Mouse (Mus musculus): ENCODE data around the gene Ghr. TPM values are rescaled to one million over a fixed set of nuclear protein-coding genes. Genes with fewer than 3 reads are reported as not detected.

Ghr gene
- polyA plus RNA-seq (2017; shearing (Covaris generic)), result not detected

DNA sequence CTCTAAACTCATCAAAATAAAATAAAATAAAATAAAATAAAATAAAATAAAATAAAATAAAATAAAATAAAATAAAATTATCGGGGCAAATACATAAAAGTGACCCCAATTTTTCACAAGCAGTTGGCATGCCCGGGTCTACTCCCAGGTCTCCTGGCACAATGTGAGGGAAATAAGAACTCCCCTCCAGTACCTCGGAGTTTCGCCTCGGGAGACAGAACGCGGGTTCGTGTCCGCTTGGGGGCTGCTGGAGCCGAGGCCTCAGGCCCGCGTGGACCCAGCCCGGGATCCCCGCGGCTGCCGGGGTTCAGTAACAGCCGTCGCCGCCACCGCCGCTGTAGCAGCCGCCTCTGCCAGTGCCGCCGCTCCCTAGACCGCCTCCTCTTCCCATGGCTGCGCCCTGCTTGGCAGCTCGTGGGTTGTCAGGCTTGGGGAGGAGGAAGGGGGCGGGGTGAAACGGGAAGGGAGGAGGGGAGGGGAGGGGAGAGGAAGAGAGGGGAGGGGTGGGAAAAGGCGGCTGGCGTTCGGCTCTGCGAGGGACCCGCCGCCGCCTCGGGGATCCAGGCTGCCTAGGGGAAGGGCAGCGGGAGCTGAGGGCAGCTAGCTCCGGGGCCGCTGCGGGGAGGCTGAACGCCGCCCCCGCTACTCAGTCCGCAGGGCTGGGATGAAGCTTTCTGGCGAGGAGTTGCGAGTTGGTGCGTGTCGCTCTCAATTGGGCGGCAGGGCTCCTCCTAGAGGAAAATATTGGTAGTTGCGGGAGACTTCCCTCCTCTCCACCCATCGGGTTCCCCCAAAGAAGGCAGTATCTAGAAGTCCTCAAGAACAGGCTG, at the start of gene Ghr:
Gene Ghr, minus strand, starts transcription at position 686 of the 830 bp plus-strand sequence.

DNA sequence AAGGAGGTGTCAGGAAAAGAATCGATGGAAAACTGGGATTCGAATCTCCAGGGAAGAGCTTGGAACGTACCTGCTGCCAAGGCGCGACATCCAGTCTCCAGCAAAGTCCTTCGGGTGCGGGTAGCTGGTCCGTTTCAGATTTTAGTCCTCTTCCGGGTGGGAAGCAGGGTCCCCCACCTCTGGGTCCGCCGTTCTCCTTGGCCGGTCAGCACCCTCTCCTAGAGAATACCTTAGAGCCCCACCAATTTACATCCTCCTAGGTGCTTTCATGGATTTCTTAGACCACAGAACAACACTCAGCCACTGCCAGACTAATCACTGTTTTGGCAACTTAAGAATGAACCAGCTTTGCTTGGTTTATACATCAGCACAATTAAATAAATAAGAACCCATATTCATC, 279.9 kb downstream of the Ghr start, which contains the start of gene Ccdc152:
Gene Ccdc152, minus strand, starts transcription at position 101 of the 400 bp plus-strand sequence.

DNA sequence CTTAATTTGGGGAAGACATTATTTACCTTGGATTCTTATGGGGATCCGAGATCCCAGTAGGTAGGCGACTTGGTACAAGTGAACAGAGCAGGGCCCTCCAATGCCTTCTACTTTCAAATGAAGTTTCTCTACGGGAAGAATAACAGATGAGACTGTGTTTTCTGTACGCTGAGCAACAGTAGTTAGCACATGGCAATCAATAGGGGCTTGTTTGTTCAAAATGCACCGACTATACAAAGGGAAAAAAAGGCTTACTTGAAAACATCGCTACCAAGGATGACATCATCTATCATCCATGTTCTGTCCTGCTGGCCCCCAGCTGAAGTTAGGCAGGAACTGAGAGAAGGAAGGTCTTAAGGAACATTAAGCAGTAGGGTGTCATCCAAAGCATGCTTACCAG, 315.0 kb downstream of the Ghr start, which contains the start of gene Selenop:
Gene Selenop, plus strand, starts transcription at position 301 of the 400 bp plus-strand sequence.

Measured in effector memory CD4-positive, alpha-beta T cell, adult 5 months (primary cell).